Mouse (Mus musculus) spleen, postnatal 14 days (tissue): ENCODE data around the gene Adcy10.

ENCODE experiments used
- DNase-seq, 2 experiments: peaks; one replicate each; pipeline ENCODE4 v3.0.0; 2021 to 2022; ENCODE audit warnings: low spot score in 2 of 2

Adcy10 gene

GRCm38 (mm10) chr1:165603218-165603617 lies 118.2 kb downstream of the Adcy10 start:
- DNase-seq, result no peak

GRCm38 (mm10) chr1:165604203-165604602 lies 119.2 kb downstream of the Adcy10 start:
- no peak for DNase-seq

- no peak for DNase-seq
Measured at GRCm38 (mm10) chr1:165605108-165605507, 120.1 kb downstream of the Adcy10 start.

GRCm38 (mm10) chr1:165605774-165606173 lies 120.8 kb downstream of the Adcy10 start:
- DNase-seq, result no peak

GRCm38 (mm10) chr1:165608904-165609303 lies 123.9 kb downstream of the Adcy10 start:
- no peak for DNase-seq

GRCm38 (mm10) chr1:165609495-165610320 lies 124.7 kb downstream of the Adcy10 start:
- no peak for DNase-seq

GRCm38 (mm10) chr1:165610321-165610999 lies 125.5 kb downstream of the Adcy10 start:
- DNase-seq, result no peak

GRCm38 (mm10) chr1:165612714-165613113 lies 127.7 kb downstream of the Adcy10 start:
- DNase-seq, result no peak

GRCm38 (mm10) chr1:165613926-165614325 lies 128.9 kb downstream of the Adcy10 start:
- no peak for DNase-seq

- DNase-seq, result no peak
Measured at GRCm38 (mm10) chr1:165614793-165615192, 129.8 kb downstream of the Adcy10 start.

GRCm38 (mm10) chr1:165616652-165617051 lies 131.7 kb downstream of the Adcy10 start:
- no peak for DNase-seq

- DNase-seq, result no peak
Measured at GRCm38 (mm10) chr1:165617166-165617891, 132.3 kb downstream of the Adcy10 start.

- no peak for DNase-seq
Measured at GRCm38 (mm10) chr1:165618201-165618624, 133.2 kb downstream of the Adcy10 start.

GRCm38 (mm10) chr1:165625058-165625457 lies 140.1 kb downstream of the Adcy10 start:
- DNase-seq, result no peak

- no peak for DNase-seq
Measured at GRCm38 (mm10) chr1:165625896-165626295, 140.9 kb downstream of the Adcy10 start.
